Mouse (Mus musculus) lung, embryonic 15.5 days (tissue): ENCODE results near the gene Ip6k1. TPM values are rescaled to one million over a fixed set of nuclear protein-coding genes. Genes with fewer than 3 reads are reported as not detected.

Source experiments
- ATAC-seq: fragments of 200-750 bp; cut with Nextera tagmentation; 2 replicates; pipeline ENCODE4 v1.8.0; 2017; ENCODE audit warnings: moderate number of reproducible peaks, borderline replicate concordance; ENCODE audit not compliant: low FRiP score, low TSS enrichment; ENCODE audit errors: extremely low read depth
- H3K27ac ChIP-seq: fragments of 300-500 bp; sonication (generic); 2 replicates; pipeline ENCODE4 v1.5.1; 2015; ENCODE audit warnings: moderate library complexity, mild to moderate bottlenecking, inconsistent platforms
- H3K27me3 ChIP-seq: fragments of 300-500 bp; sonication (generic); 2 replicates; pipeline ENCODE4 v1.6.1; 2015; ENCODE audit warnings: inconsistent platforms
- H3K36me3 ChIP-seq: fragments of 300-500 bp; sonication (generic); 2 replicates; pipeline ENCODE4 v1.6.1; 2015; ENCODE audit warnings: inconsistent platforms
- H3K4me1 ChIP-seq: fragments of 300-500 bp; sonication (generic); 2 replicates; pipeline ENCODE4 v1.6.1; 2015; ENCODE audit warnings: inconsistent platforms
- H3K4me2 ChIP-seq: fragments of 300-500 bp; sonication (generic); 2 replicates; pipeline ENCODE4 v1.6.1; 2015; ENCODE audit warnings: inconsistent platforms, mild to moderate bottlenecking, moderate library complexity
- H3K4me3 ChIP-seq: fragments of 300-500 bp; sonication (generic); 2 replicates; pipeline ENCODE4 v1.5.1; 2015; ENCODE audit warnings: mild to moderate bottlenecking, inconsistent platforms
- H3K9ac ChIP-seq: fragments of 300-500 bp; sonication (generic); 2 replicates; pipeline ENCODE4 v1.6.1; 2015; ENCODE audit warnings: inconsistent platforms
- H3K9me3 ChIP-seq: fragments of 300-500 bp; sonication (generic); 2 replicates; pipeline ENCODE4 v1.6.1; 2016; ENCODE audit warnings: inconsistent platforms
- WGBS: fragments of 180-500 bp; shearing (Covaris S2); methylation state at CpG from one replicate; pipeline ENCODE4 v1.1.7; 2015; 5-methylcytosine and 5-hydroxymethylcytosine counted together
- polyA plus RNA-seq: library from polyadenylated mRNA; unstranded; fragments of >200 nt; fragmentation: Nextera tagmentation; extraction: Ambion mirVana; gene quantifications from 2 replicates; pipeline ENCODE4 v1.2.1, GENCODE M21; 2015

The Ip6k1 gene
- polyA plus RNA-seq, 1 experiment from 2014 or later, result 53.7 TPM

- Histone ChIP-seq H3K9ac (no peak overlapping the region), H3K27ac (no peak overlapping the region), H3K4me1 (peaks cover 24% of the 10 kb centered on the region), H3K4me3 (no peak overlapping the region), H3K9me3 (no peaks in the 10 kb centered on the region), H3K4me2 (no peak overlapping the region), H3K27me3 (no peaks in the 10 kb centered on the region), H3K36me3 (peaks cover 39% of the 10 kb centered on the region)
- 87% methylated on average over 22 of the region's 22 CpGs for WGBS
- ATAC-seq, result no peak
Observed at GRCm38 (mm10) chr9:108054331-108055040, 52.2 kb downstream of the Ip6k1 start.

- no peak for ATAC-seq
- WGBS, result 71% methylated on average over 1 of the region's 1 CpGs
- Histone ChIP-seq H3K36me3 (peaks cover 39% of the 10 kb centered on the region), H3K9ac (no peak overlapping the region), H3K27me3 (no peaks in the 10 kb centered on the region), H3K4me2 (no peak overlapping the region), H3K9me3 (no peaks in the 10 kb centered on the region), H3K4me3 (no peak overlapping the region), H3K27ac (no peak overlapping the region), H3K4me1 (peaks cover 18% of the 10 kb centered on the region)
Observed at GRCm38 (mm10) chr9:108055061-108055460, 52.8 kb downstream of the Ip6k1 start.

GRCm38 (mm10) chr9:108055661-108056237 is 53.4 kb downstream of the Ip6k1 start:
- peaks cover 13% of the 10 kb centered on the region for H3K4me1 ChIP-seq
- H3K27me3 ChIP-seq, result no peaks in the 10 kb centered on the region
- no peak overlapping the region for H3K4me3 ChIP-seq
- ATAC-seq, result no peak
- WGBS, result 80% methylated on average over 6 of the region's 6 CpGs
- no peak overlapping the region for H3K9ac ChIP-seq
- H3K4me2 ChIP-seq, result no peak overlapping the region
- peaks cover 35% of the 10 kb centered on the region for H3K36me3 ChIP-seq
- H3K27ac ChIP-seq, result no peak overlapping the region
- H3K9me3 ChIP-seq, result no peaks in the 10 kb centered on the region

GRCm38 (mm10) chr9:108056361-108057261 is 54.3 kb downstream of the Ip6k1 start:
- no peak for ATAC-seq
- Histone ChIP-seq H3K9ac (no peak overlapping the region), H3K27ac (no peak overlapping the region), H3K27me3 (no peaks in the 10 kb centered on the region), H3K4me1 (peaks cover 13% of the 10 kb centered on the region), H3K4me3 (no peak overlapping the region), H3K36me3 (peaks cover 27% of the 10 kb centered on the region), H3K9me3 (no peaks in the 10 kb centered on the region), H3K4me2 (no peak overlapping the region)
- WGBS, result 76% methylated on average over 28 of the region's 28 CpGs

- Histone ChIP-seq H3K27me3 (no peaks in the 10 kb centered on the region), H3K4me1 (peaks cover 13% of the 10 kb centered on the region), H3K4me2 (no peak overlapping the region), H3K9ac (no peak overlapping the region), H3K4me3 (no peak overlapping the region), H3K36me3 (peaks cover 26% of the 10 kb centered on the region), H3K27ac (no peak overlapping the region), H3K9me3 (no peaks in the 10 kb centered on the region)
- ATAC-seq, result no peak
- 83% methylated on average over 5 of the region's 5 CpGs for WGBS
Observed at GRCm38 (mm10) chr9:108057262-108057562, 54.9 kb downstream of the Ip6k1 start.

GRCm38 (mm10) chr9:108058291-108058690 is 56.0 kb downstream of the Ip6k1 start:
- Histone ChIP-seq H3K4me2 (no peak overlapping the region), H3K9me3 (no peaks in the 10 kb centered on the region), H3K36me3 (peaks cover 28% of the 10 kb centered on the region), H3K27me3 (no peaks in the 10 kb centered on the region), H3K4me3 (no peak overlapping the region), H3K27ac (no peak overlapping the region), H3K4me1 (peaks cover 5% of the 10 kb centered on the region), H3K9ac (no peak overlapping the region)
- no peak for ATAC-seq
- WGBS, result 90% methylated on average over 9 of the region's 9 CpGs

GRCm38 (mm10) chr9:108062142-108062541 is 59.8 kb downstream of the Ip6k1 start:
- Histone ChIP-seq H3K9me3 (no peaks in the 10 kb centered on the region), H3K27ac (no peak overlapping the region), H3K4me1 (no peaks in the 10 kb centered on the region), H3K4me3 (no peak overlapping the region), H3K4me2 (no peak overlapping the region), H3K27me3 (no peaks in the 10 kb centered on the region), H3K9ac (no peak overlapping the region), H3K36me3 (peaks cover 18% of the 10 kb centered on the region)
- WGBS, result 92% methylated on average over 3 of the region's 3 CpGs
- ATAC-seq, result no peak

GRCm38 (mm10) chr9:108063361-108063760 is 61.1 kb downstream of the Ip6k1 start:
- peaks cover 13% of the 10 kb centered on the region; the same call in 1 of the 2 replicates for H3K36me3 ChIP-seq
- no peak overlapping the region for H3K27ac ChIP-seq
- no peak overlapping the region for H3K4me2 ChIP-seq
- no peak overlapping the region for H3K9ac ChIP-seq
- H3K4me3 ChIP-seq, result no peak overlapping the region
- no peaks in the 10 kb centered on the region for H3K27me3 ChIP-seq
- no peaks in the 10 kb centered on the region for H3K9me3 ChIP-seq
- ATAC-seq, result no peak
- 0 out of 2 replicates have a peak, but pooled peaks cover 3% of the 10 kb centered on the region for H3K4me1 ChIP-seq
- 83% methylated on average over 12 of the region's 12 CpGs for WGBS

GRCm38 (mm10) chr9:108065491-108066011 is 63.2 kb downstream of the Ip6k1 start:
- WGBS, result 23% methylated on average over 5 of the region's 5 CpGs

GRCm38 (mm10) chr9:108067199-108067598 is 64.9 kb downstream of the Ip6k1 start:
- no peak for ATAC-seq
- Histone ChIP-seq H3K4me1 (0 out of 2 replicates have a peak, but pooled peaks cover 3% of the 10 kb centered on the region), H3K36me3 (peaks cover 15% of the 10 kb centered on the region), H3K9ac (no peak overlapping the region), H3K4me3 (no peak overlapping the region), H3K9me3 (no peaks in the 10 kb centered on the region), H3K4me2 (no peak overlapping the region), H3K27me3 (no peaks in the 10 kb centered on the region), H3K27ac (no peak overlapping the region)
- WGBS, result 80% methylated on average over 7 of the region's 7 CpGs

More at GRCm38 (mm10) chr9:108065491-108066011, 63.2 kb downstream of the Ip6k1 start:
- ATAC-seq, result no peak
- Histone ChIP-seq H3K9ac (no peak overlapping the region), H3K27ac (no peak overlapping the region), H3K4me2 (no peak overlapping the region), H3K4me1 (0 out of 2 replicates have a peak, but pooled peaks cover 3% of the 10 kb centered on the region), H3K4me3 (no peak overlapping the region), H3K9me3 (no peaks in the 10 kb centered on the region), H3K36me3 (peaks cover 12% of the 10 kb centered on the region), H3K27me3 (no peaks in the 10 kb centered on the region)

- ATAC-seq, result peak; percentile 37
- no peak overlapping the region for H3K9ac ChIP-seq
- H3K4me3 ChIP-seq, result no peak overlapping the region
- 0 out of 2 replicates have a peak, but pooled peaks cover 3% of the 10 kb centered on the region for H3K4me1 ChIP-seq
- H3K4me2 ChIP-seq, result no peak overlapping the region
- no peaks in the 10 kb centered on the region for H3K9me3 ChIP-seq
- H3K27ac ChIP-seq, result no peak overlapping the region
- peaks cover 15% of the 10 kb centered on the region for H3K36me3 ChIP-seq
- no peaks in the 10 kb centered on the region for H3K27me3 ChIP-seq
- WGBS, result 10% methylated on average over 8 of the region's 8 CpGs
Observed at GRCm38 (mm10) chr9:108067900-108068299, 65.6 kb downstream of the Ip6k1 start.
